Mouse (Mus musculus): ENCODE measurements at regions not wholly inside any gene's neighbourhood (a gene's known extent, or its start where the extent isn't known, plus 50 kb on each side); places are given as distances from the start of the nearest gene placed in this dataset.

DNA sequence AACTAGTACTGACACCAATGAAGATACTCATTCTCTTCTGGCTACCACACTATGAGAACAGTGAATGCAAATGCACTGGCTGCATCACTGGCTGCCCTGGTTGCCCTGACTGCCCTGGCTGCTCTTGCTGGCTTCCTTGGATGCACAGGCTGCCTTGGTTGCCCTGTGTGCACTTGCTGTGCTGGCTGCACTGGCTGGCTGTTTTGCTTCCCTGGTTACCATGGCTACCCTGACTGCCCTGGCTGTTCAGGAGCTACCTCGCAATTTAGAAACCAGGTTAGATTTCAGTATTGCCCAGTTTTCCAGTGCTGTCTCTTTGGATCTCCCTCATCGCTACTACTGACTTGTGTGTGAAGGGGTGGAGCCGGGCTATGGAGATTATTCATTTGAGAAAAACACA lies 175.7 kb downstream of the Fat4 start:
- H3K4me3 ChIP-seq (ENCODE audit: extremely low read depth, insufficient read depth, insufficient read length) = no peak overlapping the region
- H3K27ac ChIP-seq (ENCODE audit: insufficient read depth, low read length) = no peak overlapping the region
- TF ChIP-seq POLR2A (IDR thresholded peaks at IDR 0.05; ENCODE audit: low read depth, low read length) (no peak), CTCF (IDR thresholded peaks at IDR 0.05; ENCODE audit: extremely low read depth, insufficient read depth, insufficient read length, insufficient replicate concordance) (no peak)
- no peaks in the 10 kb centered on the region for H3K4me1 ChIP-seq (ENCODE audit: control insufficient read depth, insufficient read depth, insufficient read length)
- no peak for DNase-seq (ENCODE audit: low read depth in 1 of 2, low spot score in 2 of 2)
- H3K27me3 ChIP-seq (ENCODE audit: control insufficient read depth, insufficient read depth, low read length) = no peaks in the 10 kb centered on the region
- 87% methylated on average over 3 of the region's 3 CpGs for WGBS
- no peaks in the 10 kb centered on the region for H3K36me3 ChIP-seq (ENCODE audit: control insufficient read depth, insufficient read depth, low read length)

GRCm38 (mm10) chr3:39065457-39065856 lies 178.7 kb downstream of the Fat4 start:
- H3K4me1 ChIP-seq (ENCODE audit: control insufficient read depth, insufficient read depth, insufficient read length) = no peaks in the 10 kb centered on the region
- no peak for DNase-seq (ENCODE audit: low read depth in 1 of 2, low spot score in 2 of 2)
- TF ChIP-seq CTCF (IDR thresholded peaks at IDR 0.05; ENCODE audit: extremely low read depth, insufficient read depth, insufficient read length, insufficient replicate concordance) = no peak
- TF ChIP-seq POLR2A (IDR thresholded peaks at IDR 0.05; ENCODE audit: low read depth, low read length) = no peak
- H3K4me3 ChIP-seq (ENCODE audit: extremely low read depth, insufficient read depth, insufficient read length) = no peak overlapping the region
- WGBS = 80% methylated on average over 6 of the region's 6 CpGs
- no peak overlapping the region for H3K27ac ChIP-seq (ENCODE audit: insufficient read depth, low read length)
- no peaks in the 10 kb centered on the region for H3K36me3 ChIP-seq (ENCODE audit: control insufficient read depth, insufficient read depth, low read length)
- no peaks in the 10 kb centered on the region for H3K27me3 ChIP-seq (ENCODE audit: control insufficient read depth, insufficient read depth, low read length)

- Histone ChIP-seq H3K4me3 (ENCODE audit: extremely low read depth, insufficient read depth, insufficient read length) (no peak overlapping the region), H3K4me1 (ENCODE audit: control insufficient read depth, insufficient read depth, insufficient read length) (no peaks in the 10 kb centered on the region), H3K36me3 (ENCODE audit: control insufficient read depth, insufficient read depth, low read length) (no peaks in the 10 kb centered on the region), H3K27ac (ENCODE audit: insufficient read depth, low read length) (no peak overlapping the region), H3K27me3 (ENCODE audit: control insufficient read depth, insufficient read depth, low read length) (no peaks in the 10 kb centered on the region)
- no peak for DNase-seq (ENCODE audit: low read depth in 1 of 2, low spot score in 2 of 2)
- TF ChIP-seq CTCF (IDR thresholded peaks at IDR 0.05; ENCODE audit: extremely low read depth, insufficient read depth, insufficient read length, insufficient replicate concordance) = no peak
- TF ChIP-seq POLR2A (IDR thresholded peaks at IDR 0.05; ENCODE audit: low read depth, low read length) = no peak
These were observed 182.3 kb downstream of the Fat4 start for GRCm38 (mm10) chr3:39069011-39069410.

- Histone ChIP-seq H3K36me3 (ENCODE audit: control insufficient read depth, insufficient read depth, low read length) (no peaks in the 10 kb centered on the region), H3K4me3 (ENCODE audit: extremely low read depth, insufficient read depth, insufficient read length) (no peak overlapping the region), H3K27me3 (ENCODE audit: control insufficient read depth, insufficient read depth, low read length) (no peaks in the 10 kb centered on the region), H3K4me1 (ENCODE audit: control insufficient read depth, insufficient read depth, insufficient read length) (no peaks in the 10 kb centered on the region), H3K27ac (ENCODE audit: insufficient read depth, low read length) (no peak overlapping the region)
- 84% methylated on average over 4 of the region's 4 CpGs for WGBS
- TF ChIP-seq POLR2A (IDR thresholded peaks at IDR 0.05; ENCODE audit: low read depth, low read length) = no peak
- TF ChIP-seq CTCF (IDR thresholded peaks at IDR 0.05; ENCODE audit: extremely low read depth, insufficient read depth, insufficient read length, insufficient replicate concordance) = no peak
- no peak for DNase-seq (ENCODE audit: low read depth in 1 of 2, low spot score in 2 of 2)
These were observed 196.0 kb downstream of the Fat4 start for GRCm38 (mm10) chr3:39082678-39083270.

GRCm38 (mm10) chr3:39088948-39089347 lies 202.2 kb downstream of the Fat4 start:
- Histone ChIP-seq H3K27ac (ENCODE audit: insufficient read depth, low read length) (no peak overlapping the region), H3K36me3 (ENCODE audit: control insufficient read depth, insufficient read depth, low read length) (no peaks in the 10 kb centered on the region), H3K4me1 (ENCODE audit: control insufficient read depth, insufficient read depth, insufficient read length) (no peaks in the 10 kb centered on the region), H3K27me3 (ENCODE audit: control insufficient read depth, insufficient read depth, low read length) (no peaks in the 10 kb centered on the region), H3K4me3 (ENCODE audit: extremely low read depth, insufficient read depth, insufficient read length) (no peak overlapping the region)
- 79% methylated on average over 4 of the region's 4 CpGs for WGBS
- no peak for TF ChIP-seq CTCF (IDR thresholded peaks at IDR 0.05; ENCODE audit: extremely low read depth, insufficient read depth, insufficient read length, insufficient replicate concordance)
- TF ChIP-seq POLR2A (IDR thresholded peaks at IDR 0.05; ENCODE audit: low read depth, low read length) = no peak
- DNase-seq (ENCODE audit: low read depth in 1 of 2, low spot score in 2 of 2) = no peak

- H3K4me3 ChIP-seq (ENCODE audit: extremely low read depth, insufficient read depth, insufficient read length) = no peak overlapping the region
These were observed 215.6 kb downstream of the Fat4 start for GRCm38 (mm10) chr3:39102324-39102723.

GRCm38 (mm10) chr3:39109756-39110392 lies 223.1 kb downstream of the Fat4 start:
- H3K36me3 ChIP-seq (ENCODE audit: control insufficient read depth, insufficient read depth, low read length) = no peaks in the 10 kb centered on the region
- DNase-seq (ENCODE audit: low read depth in 1 of 2, low spot score in 2 of 2) = no peak
- no peaks in the 10 kb centered on the region for H3K4me1 ChIP-seq (ENCODE audit: control insufficient read depth, insufficient read depth, insufficient read length)
- no peak overlapping the region for H3K4me3 ChIP-seq (ENCODE audit: extremely low read depth, insufficient read depth, insufficient read length)
- no peak for TF ChIP-seq CTCF (IDR thresholded peaks at IDR 0.05; ENCODE audit: extremely low read depth, insufficient read depth, insufficient read length, insufficient replicate concordance)
- no peak for TF ChIP-seq POLR2A (IDR thresholded peaks at IDR 0.05; ENCODE audit: low read depth, low read length)
- H3K27me3 ChIP-seq (ENCODE audit: control insufficient read depth, insufficient read depth, low read length) = no peaks in the 10 kb centered on the region
- 86% methylated on average over 5 of the region's 5 CpGs for WGBS
- no peak overlapping the region for H3K27ac ChIP-seq (ENCODE audit: insufficient read depth, low read length)

More at GRCm38 (mm10) chr3:39102324-39102723, 215.6 kb downstream of the Fat4 start:
- TF ChIP-seq POLR2A (IDR thresholded peaks at IDR 0.05; ENCODE audit: low read depth, low read length) (no peak), CTCF (IDR thresholded peaks at IDR 0.05; ENCODE audit: extremely low read depth, insufficient read depth, insufficient read length, insufficient replicate concordance) (no peak)
- H3K36me3 ChIP-seq (ENCODE audit: control insufficient read depth, insufficient read depth, low read length) = no peaks in the 10 kb centered on the region
- H3K27ac ChIP-seq (ENCODE audit: insufficient read depth, low read length) = no peak overlapping the region
- no peaks in the 10 kb centered on the region for H3K27me3 ChIP-seq (ENCODE audit: control insufficient read depth, insufficient read depth, low read length)
- 77% methylated on average over 3 of the region's 3 CpGs for WGBS
- no peaks in the 10 kb centered on the region for H3K4me1 ChIP-seq (ENCODE audit: control insufficient read depth, insufficient read depth, insufficient read length)
- no peak for DNase-seq (ENCODE audit: low read depth in 1 of 2, low spot score in 2 of 2)

All from spleen, adult 2 months (tissue).